Comparison of ENCODE assay signal across 8 mouse cellular contexts in genomic region chr9:57655749-57656148, GRCm38 (mm10). TPM values are rescaled to one million over a fixed set of nuclear protein-coding genes. Genes with fewer than 3 reads are reported as not detected.
DNase-seq lines count a peak whose midpoint lies in the region; ATAC-seq and TF ChIP-seq lines count a peak whose summit lies in the region.

No protein-coding gene starts in this region.

- peak; percentile 68 for ATAC-seq in common myeloid progenitor, adult 5-6 weeks (replicated peaks; ENCODE audit: low read depth, poor library complexity, severe bottlenecking)
- ATAC-seq in hindbrain, postnatal 0 days = peak; percentile 84
- ATAC-seq in megakaryocyte, adult 5-6 weeks (ENCODE audit: poor library complexity, severe bottlenecking) = peak; percentile 77

- peak overlapping the region; percentile 53 for H3K27ac ChIP-seq in gastrocnemius, adult 2 months
- H3K27ac ChIP-seq in hindbrain, postnatal 0 days = no peak overlapping the region

- H3K27me3 ChIP-seq in hindbrain, postnatal 0 days (ENCODE audit: insufficient read depth, low read length) = no peaks in the 10 kb centered on the region

- WGBS in hindbrain, postnatal 0 days = 2% methylated on average over 11 of the region's 11 CpGs

- intact Hi-C loops in gastrocnemius, adult 2 months (cut with DNase I) = loop anchor here (1.0 to 5.0 kb wide), 4 partner anchors 26 to 169 kb away; partner anchors contain the start of genes Cox5a and Fam219b

- TF ChIP-seq CTCF in gastrocnemius, adult 2 months (IDR thresholded peaks at IDR 0.05) = peak; percentile 94
- TF ChIP-seq CTCF in hindbrain, postnatal 0 days (IDR thresholded peaks at IDR 0.05; ENCODE audit: low read depth) = peak; percentile 97

- H3K4me2 ChIP-seq in hindbrain, postnatal 0 days (ENCODE audit: low read depth, low read length) = peak overlapping the region; percentile 21

- H3K4me3 ChIP-seq in gastrocnemius, adult 2 months = peak overlapping the region; percentile 41
- H3K4me3 ChIP-seq in hindbrain, postnatal 0 days (ENCODE audit: low read length) = no peak overlapping the region

- peaks cover 1% of the 10 kb centered on the region; the same call in 1 of the 2 replicates for H3K4me1 ChIP-seq in hindbrain, postnatal 0 days (ENCODE audit: insufficient read depth, low read length)

- peak; percentile 96 for DNase-seq in ZHBTc4 (ENCODE audit: low read depth, low spot score)
- DNase-seq in gastrocnemius, adult 2 months = peak; percentile 96
- DNase-seq in hindbrain, postnatal 0 days (ENCODE audit: low spot score) = peak; percentile 97
- DNase-seq in left cerebral cortex, adult 18-20 months (ENCODE audit: low spot score in 2 of 2) = peak; percentile 91 to 98
- DNase-seq in right cerebral cortex, adult 18-20 months = peak; percentile 90
- peak; percentile 90 for DNase-seq in urinary bladder, adult 2 months (ENCODE audit: low spot score)

- H3K9me3 ChIP-seq in hindbrain, postnatal 0 days (ENCODE audit: low read length) = no peaks in the 10 kb centered on the region

- H3K9ac ChIP-seq in hindbrain, postnatal 0 days (replicated peaks; ENCODE audit: low read length) = no peak overlapping the region

- H3K36me3 ChIP-seq in hindbrain, postnatal 0 days (ENCODE audit: insufficient read depth, low read length) = no peaks in the 10 kb centered on the region

RNA-seq across cellular contexts. Expression of gene Csk, which starts 2.3 kb away (rescaled TPM):
- 134 and 190 TPM in 2 replicates for total RNA-seq in common myeloid progenitor, adult 5-6 weeks (2017)
- total RNA-seq in gastrocnemius, adult 2 months (2021) = 10 to 100 TPM in 1 of 2 experiments, 1 to 10 TPM in 1; 7.1 to 14.0 TPM
- total RNA-seq in hindbrain, postnatal 0 days (2014; rRNA removed) = 128 and 129 TPM in 2 replicates
- polyA plus RNA-seq in hindbrain, postnatal 0 days (2015; fragmentation: Nextera tagmentation; extraction: Ambion mirVana) = 39.4 and 44.4 TPM in 2 replicates
- total RNA-seq in left cerebral cortex, adult 18-20 months (2021) = 10 to 100 TPM; 35.1 to 37.0 TPM
- total RNA-seq in megakaryocyte, adult 5-6 weeks (2015) = 88.6 and 96.7 TPM in 2 replicates
- 230 and 282 TPM in 2 replicates for total RNA-seq in megakaryocyte, adult 5-6 weeks (2017)
- 54.8 and 69.3 TPM in 2 replicates for polyA plus RNA-seq in urinary bladder, adult 2 months (2012; rRNA removed)

RNA-seq across cellular contexts. Expression of gene Cyp1a2, which starts 27.8 kb away (rescaled TPM):
- not detected in 2 replicates for total RNA-seq in common myeloid progenitor, adult 5-6 weeks (2017)
- not detected for total RNA-seq in gastrocnemius, adult 2 months (2021)
- total RNA-seq in hindbrain, postnatal 0 days (2014; rRNA removed) = not detected in 2 replicates
- polyA plus RNA-seq in hindbrain, postnatal 0 days (2015; fragmentation: Nextera tagmentation; extraction: Ambion mirVana) = not detected in 2 replicates
- total RNA-seq in left cerebral cortex, adult 18-20 months (2021) = not detected
- not detected in 2 replicates for total RNA-seq in megakaryocyte, adult 5-6 weeks (2015)
- total RNA-seq in megakaryocyte, adult 5-6 weeks (2017) = not detected in 2 replicates
- not detected in 2 replicates for polyA plus RNA-seq in urinary bladder, adult 2 months (2012; rRNA removed)

RNA-seq across cellular contexts. Expression of gene Cyp1a1, which starts 32.0 kb away (rescaled TPM):
- 0.50 TPM in 1 of 2 replicates, not detected in the other for total RNA-seq in common myeloid progenitor, adult 5-6 weeks (2017)
- under 1 TPM; 0.36 to 0.53 TPM for total RNA-seq in gastrocnemius, adult 2 months (2021)
- total RNA-seq in hindbrain, postnatal 0 days (2014; rRNA removed) = 0.05 and 0.07 TPM in 2 replicates
- 0.10 and 0.24 TPM in 2 replicates for polyA plus RNA-seq in hindbrain, postnatal 0 days (2015; fragmentation: Nextera tagmentation; extraction: Ambion mirVana)
- total RNA-seq in left cerebral cortex, adult 18-20 months (2021) = under 1 TPM in 1 of 2 experiments, not detected in 1; 0.16 TPM
- total RNA-seq in megakaryocyte, adult 5-6 weeks (2015) = not detected in 2 replicates
- total RNA-seq in megakaryocyte, adult 5-6 weeks (2017) = not detected in 2 replicates
- 16.2 and 21.1 TPM in 2 replicates for polyA plus RNA-seq in urinary bladder, adult 2 months (2012; rRNA removed)

RNA-seq across cellular contexts. Expression of gene Lman1l, which starts 35.2 kb away (rescaled TPM):
- total RNA-seq in common myeloid progenitor, adult 5-6 weeks (2017) = not detected in 2 replicates
- not detected for total RNA-seq in gastrocnemius, adult 2 months (2021)
- total RNA-seq in hindbrain, postnatal 0 days (2014; rRNA removed) = not detected in 2 replicates
- polyA plus RNA-seq in hindbrain, postnatal 0 days (2015; fragmentation: Nextera tagmentation; extraction: Ambion mirVana) = not detected in 2 replicates
- not detected for total RNA-seq in left cerebral cortex, adult 18-20 months (2021)
- total RNA-seq in megakaryocyte, adult 5-6 weeks (2015) = not detected in 2 replicates
- not detected in 2 replicates for total RNA-seq in megakaryocyte, adult 5-6 weeks (2017)
- 0.03 and 0.07 TPM in 2 replicates for polyA plus RNA-seq in urinary bladder, adult 2 months (2012; rRNA removed)

RNA-seq across cellular contexts. Expression of gene Cplx3, which starts 49.7 kb away (rescaled TPM):
- not detected in 2 replicates for total RNA-seq in common myeloid progenitor, adult 5-6 weeks (2017)
- total RNA-seq in gastrocnemius, adult 2 months (2021) = not detected
- 0.10 TPM in 1 of 2 replicates, not detected in the other for total RNA-seq in hindbrain, postnatal 0 days (2014; rRNA removed)
- polyA plus RNA-seq in hindbrain, postnatal 0 days (2015; fragmentation: Nextera tagmentation; extraction: Ambion mirVana) = 0.79 and 1.2 TPM in 2 replicates
- total RNA-seq in left cerebral cortex, adult 18-20 months (2021) = 10 to 100 TPM; 13.0 to 13.6 TPM
- not detected in 2 replicates for total RNA-seq in megakaryocyte, adult 5-6 weeks (2015)
- not detected in 2 replicates for total RNA-seq in megakaryocyte, adult 5-6 weeks (2017)
- polyA plus RNA-seq in urinary bladder, adult 2 months (2012; rRNA removed) = not detected in 2 replicates
